Mouse (Mus musculus) cerebellum, adult 9-11 months (tissue): ENCODE measurements around the gene Dstyk.
A peak's percentile ranks its signal among the peaks of the same experiment; 100 is the strongest.
"Not testable (repeated sequence)": the region's sequence is repeated elsewhere in the genome, so short reads cannot be mapped to it uniquely, and the experiment has no call there.

Experiments
- DNase-seq: peaks from one replicate; pipeline ENCODE4 v3.0.0; 2022

Dstyk gene

DNA sequence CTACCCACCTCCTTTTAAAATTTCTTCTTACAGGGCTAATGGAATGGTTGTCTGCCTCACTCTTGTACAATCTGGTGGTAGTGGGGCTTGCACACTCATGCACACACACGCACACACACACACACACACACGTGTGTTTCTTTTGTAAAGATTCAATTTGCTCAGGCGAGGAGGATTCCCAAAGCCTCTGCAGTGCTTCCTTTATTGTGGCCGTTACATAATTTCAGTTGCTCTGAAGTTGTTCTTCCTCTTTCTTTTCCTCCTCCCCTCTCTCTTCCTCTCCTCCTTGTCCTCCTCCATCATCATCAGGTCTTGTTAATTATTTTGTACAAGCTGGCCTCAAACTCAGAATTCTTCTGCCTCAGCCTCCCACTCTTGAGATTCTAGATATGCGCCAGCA is 20.0 kb downstream of the Dstyk start:
- DNase-seq: no peak

DNA sequence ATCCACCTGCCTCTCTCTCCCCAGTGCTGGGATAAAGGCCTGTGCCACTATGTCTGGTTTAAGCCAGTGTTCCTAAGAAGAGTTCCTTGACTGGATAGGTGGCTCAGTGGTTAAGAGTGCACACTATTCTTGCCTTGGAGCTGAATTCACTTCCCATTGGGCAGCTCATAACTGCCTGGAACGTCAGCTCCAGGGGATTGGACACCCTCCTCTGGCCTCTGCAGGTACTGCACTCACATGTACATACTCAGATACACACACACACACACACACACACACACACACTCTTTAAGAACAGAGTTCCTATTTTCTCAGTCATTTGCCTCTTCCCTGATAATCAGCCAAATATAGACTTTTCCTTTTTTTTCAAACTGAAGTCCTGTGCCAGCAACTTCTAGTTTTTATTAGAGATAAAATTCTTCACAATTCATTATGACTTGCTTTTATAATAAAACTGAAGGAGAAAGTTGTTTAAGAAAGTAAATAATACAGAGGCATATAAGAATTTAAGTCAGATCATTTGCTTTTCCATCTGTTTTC is 23.6 kb downstream of the Dstyk start:
- DNase-seq: no peak

DNA sequence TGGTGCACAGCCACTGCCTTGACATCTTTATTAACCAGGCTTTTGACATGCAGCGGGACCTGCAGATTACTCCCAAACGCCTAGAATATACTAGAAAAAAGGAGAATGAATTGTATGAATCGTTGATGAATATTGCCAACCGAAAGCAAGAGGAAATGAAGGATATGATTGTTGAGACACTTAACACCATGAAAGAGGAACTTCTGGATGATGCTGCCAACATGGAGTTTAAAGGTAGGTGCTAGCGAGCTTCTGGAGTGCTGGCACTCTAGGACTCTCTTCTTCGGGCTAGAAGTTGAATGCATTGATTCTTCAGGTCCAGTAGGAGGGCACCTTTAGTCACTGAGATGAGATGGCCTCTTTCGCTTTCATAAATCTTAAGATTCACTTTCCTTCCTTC is 32.4 kb downstream of the Dstyk start:
- DNase-seq: no peak

DNA sequence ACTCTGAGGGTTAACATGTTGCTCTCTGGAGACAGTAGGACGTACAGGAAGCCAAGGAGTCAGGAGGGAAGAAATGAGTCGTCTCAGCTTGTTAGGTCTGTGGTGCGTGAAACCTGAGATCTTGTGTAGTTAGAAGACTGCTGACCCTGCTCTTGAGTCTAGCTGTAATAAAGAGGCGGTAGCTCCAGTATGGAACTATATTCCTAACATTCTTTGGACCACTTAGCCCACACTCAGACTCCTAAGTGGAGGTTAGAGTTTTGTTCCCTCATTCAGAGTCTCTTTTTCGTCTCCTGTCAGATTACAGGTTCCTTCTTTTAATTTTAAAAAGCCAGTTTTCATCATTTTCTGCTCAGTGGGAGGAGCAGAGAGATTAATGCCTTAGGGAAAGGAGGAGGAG is 47.3 kb downstream of the Dstyk start:
- no peak for DNase-seq

DNA sequence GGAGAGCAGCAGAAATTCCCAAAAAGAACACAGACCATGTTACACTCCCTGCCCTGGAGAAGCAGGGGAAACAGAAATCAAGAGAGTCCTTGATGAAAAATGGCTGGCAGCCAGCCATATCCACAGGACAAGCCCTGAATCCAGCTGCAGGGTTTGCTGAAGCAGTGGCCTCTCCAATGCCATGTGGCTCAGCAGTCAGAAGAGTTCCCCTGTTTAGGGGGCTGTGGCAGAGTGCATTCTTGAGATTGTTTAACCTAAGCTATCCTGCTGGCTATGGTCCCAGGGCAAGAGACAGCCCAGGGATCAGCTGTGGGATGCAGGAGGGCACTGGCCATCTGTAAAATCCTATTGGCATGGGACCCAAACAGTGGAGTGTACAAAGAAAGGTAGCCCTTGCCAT is 51.6 kb downstream of the Dstyk start:
- no peak for DNase-seq

DNA sequence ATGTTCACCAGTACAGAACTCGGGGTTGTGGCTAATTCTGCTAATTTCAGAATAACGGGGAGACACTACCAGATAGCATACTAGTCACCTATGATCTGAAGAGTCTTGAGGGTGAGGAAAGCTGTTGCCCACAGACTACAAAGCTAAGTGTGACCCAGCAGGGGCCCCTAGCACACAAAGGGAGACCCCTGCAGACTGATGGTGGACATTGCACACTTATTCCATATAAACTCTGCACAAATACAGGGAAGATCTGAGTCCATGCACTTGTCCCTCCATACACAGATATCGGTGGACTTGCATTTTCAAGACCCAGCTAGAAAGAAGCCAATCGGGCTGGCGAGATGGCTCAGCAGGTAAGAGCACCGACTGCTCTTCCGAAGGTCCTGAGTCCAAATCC is 52.2 kb downstream of the Dstyk start:
- DNase-seq: no peak

DNA sequence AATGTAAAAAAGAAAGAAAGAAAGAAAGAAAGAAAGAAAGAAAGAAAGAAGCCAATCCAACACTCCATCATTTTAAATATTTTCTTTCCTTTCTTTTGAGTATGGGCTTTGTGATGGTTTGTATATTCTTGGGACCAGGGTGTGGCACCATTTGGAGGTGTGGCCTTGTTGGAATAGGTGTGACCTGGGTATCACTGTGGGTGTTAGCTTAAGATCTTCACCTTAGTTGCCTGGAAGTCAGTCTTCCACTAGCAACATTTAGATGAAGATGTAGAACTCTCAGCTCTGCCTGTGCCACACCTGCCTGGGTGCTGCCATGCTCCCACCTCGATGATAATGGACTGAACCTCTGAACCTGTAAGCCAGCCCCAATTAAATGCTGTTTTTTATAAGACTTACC is 52.7 kb downstream of the Dstyk start:
- not testable (repeated sequence) for DNase-seq

DNA sequence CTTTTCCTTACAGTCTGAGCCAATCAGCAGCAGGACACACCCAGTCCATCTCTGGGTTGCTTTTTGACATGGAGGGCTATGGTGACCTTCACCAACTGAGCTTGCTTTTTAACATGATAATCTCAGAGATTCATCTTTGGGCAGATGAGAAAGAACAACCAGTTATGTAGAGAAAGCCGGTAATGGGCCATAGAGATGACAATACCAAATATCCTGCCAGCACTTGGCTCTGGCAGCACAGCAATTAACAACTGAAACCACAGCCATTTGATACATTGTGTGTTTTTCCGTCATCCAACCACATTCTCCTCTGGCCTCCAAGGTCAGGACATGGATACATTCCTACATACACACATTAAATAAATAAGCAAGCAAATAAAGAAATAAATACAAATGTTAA is 53.7 kb downstream of the Dstyk start:
- DNase-seq: no peak

DNA sequence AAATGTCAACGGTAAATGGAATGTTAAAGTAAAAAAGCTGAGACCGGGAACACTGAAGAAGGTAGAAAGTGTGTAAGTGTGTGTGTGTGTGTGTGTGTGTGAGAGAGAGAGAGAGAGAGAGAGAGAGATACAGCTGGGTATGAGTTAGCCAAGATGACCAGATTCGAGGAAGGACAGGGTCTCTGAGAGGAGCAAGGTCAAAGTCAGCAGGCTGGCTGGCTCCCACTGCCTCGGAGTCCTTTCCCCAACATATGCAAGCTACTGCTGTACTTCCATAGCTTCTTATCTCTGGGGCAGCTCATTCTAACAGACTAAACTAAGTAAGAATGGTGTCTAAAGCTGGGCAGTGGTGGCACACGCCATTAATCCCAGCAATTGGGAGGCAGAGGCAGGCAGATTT is 54.1 kb downstream of the Dstyk start:
- DNase-seq: no peak

DNA sequence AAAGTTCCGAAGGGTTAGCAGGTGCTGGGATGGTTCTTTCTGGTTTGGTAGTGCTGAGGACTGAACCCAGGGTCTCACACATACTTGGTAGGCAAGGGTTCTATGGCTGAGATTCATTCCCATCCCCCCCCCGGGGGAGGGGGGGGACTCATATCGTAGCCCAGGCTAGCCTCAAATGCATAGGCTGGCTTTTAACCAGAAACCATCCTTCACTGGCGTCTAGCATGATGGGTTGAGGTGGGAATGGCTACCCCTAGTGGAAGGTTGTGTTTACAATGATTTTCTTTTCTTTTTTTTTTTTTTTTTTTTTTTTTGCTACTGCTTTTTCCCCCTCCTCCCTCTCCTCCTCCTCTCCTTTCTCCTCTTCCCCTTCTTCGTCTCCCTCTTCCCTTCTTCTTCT is 55.2 kb downstream of the Dstyk start:
- DNase-seq: no peak

DNA sequence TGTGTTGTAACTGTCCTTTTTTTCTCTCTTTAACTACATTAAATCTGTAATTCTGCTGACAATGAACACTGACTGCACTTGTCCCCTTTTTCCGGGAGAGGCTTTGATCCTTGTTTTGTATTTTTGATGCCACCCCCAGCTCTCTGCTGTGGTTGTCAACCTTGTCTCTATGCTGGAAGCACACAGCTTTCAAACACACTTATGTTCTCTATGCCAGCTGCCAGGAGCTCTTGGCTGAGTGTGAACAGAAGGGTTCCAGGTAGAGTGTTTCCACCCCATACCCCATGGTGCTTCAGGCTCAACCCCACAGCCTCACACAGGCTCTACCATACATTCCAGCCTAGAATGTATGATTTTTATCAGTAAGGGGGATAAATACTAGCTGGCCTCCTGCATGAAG is 57.1 kb downstream of the Dstyk start:
- DNase-seq: no peak

DNA sequence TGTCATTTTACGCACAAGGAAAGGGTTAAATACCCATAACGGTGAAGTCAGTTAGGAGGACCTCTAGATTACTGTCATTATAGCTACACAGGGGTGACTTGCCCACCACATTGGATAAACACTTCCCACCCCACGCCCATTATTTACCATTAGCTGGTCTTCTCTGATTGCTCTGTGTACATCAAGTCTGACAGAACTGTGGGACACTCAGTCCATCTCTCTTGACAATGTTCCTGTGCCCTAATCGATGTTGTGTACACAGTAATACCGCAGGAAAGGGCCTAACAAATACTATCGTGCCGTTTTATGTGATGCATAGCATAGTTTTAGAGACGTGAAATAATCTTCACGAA is 59.2 kb downstream of the Dstyk start:
- no peak for DNase-seq

DNA sequence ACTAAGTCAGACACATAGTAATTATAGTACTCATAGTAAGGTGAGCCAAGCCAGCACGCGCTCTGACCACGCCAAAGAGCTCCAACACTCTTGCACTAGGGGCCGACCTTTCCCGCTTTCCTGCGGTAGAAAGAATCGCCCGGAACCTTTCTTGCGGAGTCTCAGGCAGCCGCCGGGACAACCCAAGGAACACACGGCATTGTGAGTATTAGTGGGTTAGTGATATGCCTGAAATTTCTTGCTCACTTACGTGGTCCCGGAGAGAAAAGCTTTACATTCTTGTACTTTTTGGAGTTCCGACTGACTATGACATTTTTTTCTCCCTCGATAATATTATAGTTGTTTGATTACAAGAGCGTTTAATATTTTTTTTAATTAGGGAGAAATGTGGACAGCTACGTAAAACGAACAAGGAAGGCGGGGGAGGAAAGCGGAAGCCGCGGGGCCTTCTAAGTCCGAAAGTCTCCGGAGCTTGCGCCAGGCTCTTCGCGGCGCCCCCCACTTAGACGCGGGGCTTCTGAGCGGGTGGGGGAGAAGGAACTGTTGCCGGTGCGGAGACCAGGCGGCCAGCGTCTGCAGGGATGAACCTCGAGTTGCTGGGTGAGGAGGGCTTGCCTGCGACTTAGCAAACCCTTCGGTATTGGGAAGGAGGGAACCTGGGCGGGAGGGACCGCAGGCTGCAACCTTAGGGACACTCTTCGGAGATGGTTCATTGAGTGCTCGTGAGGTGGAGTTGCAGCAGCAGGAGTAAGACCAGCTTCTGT is 59.8 kb downstream of the Dstyk start, which contains the start of gene Rbbp5:
Gene Rbbp5, plus strand, starts transcription at position 438 of the 764 bp plus-strand sequence.
- peak; percentile 86 for DNase-seq

DNA sequence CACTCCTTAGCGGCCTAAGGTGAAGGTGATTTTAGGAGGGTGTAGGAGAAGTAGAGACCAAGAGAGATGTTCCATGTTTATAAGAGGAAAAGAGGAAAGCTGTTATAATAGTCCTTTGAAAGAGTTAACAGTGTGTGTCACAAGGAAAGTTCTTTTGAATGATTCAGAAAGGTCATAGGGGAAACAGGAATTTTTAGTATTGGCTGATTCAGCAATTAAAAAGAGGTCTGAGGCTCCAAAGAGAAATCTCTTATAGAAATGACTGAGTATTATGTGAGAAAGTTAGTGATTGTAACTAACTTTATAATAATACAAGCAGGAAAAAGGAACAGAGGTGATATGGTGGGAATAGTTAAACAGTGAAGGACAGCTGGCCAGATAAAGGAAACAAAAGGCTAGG is 62.1 kb downstream of the Dstyk start:
- no peak for DNase-seq

DNA sequence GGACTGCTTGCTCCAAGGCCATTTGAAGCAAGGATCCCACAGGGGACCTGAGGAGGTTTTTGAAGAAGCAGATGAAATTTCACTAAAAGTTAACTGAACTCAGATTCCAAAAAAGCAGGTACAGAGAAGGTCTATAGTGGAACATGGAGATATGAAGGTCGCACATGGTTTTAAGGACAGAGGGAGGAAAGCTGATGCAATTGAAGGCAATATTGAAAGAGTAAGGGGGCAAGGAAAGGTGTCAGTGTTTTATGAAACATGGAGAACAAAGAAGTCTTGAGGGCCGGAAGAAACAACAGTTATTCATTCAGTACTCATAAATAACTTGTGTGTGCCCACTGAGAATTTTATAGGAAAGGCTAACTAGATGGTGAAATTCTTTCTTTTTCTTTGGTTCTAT is 64.3 kb downstream of the Dstyk start:
- no peak for DNase-seq

DNA sequence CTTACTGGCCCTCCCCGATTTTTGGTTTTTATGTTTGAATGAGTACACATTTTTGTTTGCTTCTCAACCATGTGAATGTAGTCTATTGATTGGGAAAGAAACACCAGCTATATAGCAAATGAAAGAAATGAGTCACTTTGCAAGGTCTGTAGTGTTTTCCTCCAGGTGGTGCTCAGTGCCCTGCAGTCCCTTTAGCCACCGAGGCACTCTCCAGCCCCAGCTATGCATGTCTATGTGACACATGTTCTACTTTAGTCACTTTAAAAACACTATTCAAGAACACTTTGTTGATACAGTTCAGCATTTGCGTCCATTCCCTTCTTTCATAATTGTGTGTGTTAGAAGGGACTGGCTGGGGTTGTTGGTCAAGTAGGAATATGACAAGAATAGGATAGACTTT is 65.9 kb downstream of the Dstyk start:
- DNase-seq: no peak

DNA sequence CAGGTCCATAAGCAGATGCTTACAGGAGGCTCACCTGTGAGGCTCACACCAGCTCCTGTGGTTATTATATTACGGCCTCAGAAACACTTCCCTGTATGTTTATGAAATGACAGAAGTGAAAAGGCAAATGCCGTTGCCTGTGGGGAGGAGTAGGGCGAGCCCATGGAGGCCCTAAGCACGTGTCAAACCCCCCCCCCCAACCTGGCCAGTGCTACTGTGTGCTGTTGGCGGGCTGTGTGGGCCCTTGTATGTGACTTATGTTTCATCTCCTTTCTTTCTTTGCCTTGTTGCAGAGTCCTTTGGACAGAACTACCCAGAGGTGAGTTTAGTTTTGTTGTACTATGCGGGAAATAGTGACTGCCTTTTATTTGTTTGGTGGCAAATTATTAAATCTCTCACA is 66.4 kb downstream of the Dstyk start:
- no peak for DNase-seq

DNA sequence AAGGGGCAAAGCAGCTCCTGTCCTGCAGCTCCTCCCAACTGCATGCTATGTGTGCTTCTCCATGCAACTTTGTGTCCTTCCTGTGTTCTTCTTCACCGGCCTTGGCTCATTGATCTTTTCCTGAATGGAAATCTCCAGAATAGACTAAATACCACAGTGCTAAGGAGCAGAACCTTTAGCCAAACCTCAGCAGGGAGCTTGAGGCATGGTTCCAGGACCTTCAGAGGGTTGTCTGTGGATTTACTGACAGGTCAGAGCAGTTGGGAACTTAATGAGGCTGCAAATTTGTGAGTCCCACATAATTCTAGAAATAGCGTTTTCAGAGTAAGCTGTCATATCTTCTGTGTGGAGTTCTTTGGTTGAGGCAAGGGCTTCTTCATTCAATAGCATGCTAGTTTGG is 83.2 kb downstream of the Dstyk start:
- peak; percentile 41 for DNase-seq

DNA sequence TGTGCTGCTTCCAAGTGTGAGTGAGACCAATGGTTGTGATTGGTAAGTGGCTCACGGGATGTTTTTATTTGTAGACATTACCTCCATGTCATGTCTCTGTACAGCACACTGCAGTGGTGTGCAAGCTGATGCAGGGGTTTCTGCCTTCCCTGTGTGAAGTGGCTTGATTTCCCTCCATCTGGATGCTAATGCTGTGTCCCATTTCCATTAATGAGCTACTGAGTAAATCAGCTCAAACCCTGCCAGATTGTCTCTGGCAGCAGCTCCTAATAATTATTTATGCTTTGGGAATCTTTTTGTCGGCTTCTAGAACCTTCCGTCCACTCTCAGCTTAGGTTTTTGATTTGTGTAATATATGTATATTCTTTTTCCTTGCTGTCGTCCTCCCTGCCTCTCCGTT is 87.8 kb downstream of the Dstyk start:
- DNase-seq: no peak

DNA sequence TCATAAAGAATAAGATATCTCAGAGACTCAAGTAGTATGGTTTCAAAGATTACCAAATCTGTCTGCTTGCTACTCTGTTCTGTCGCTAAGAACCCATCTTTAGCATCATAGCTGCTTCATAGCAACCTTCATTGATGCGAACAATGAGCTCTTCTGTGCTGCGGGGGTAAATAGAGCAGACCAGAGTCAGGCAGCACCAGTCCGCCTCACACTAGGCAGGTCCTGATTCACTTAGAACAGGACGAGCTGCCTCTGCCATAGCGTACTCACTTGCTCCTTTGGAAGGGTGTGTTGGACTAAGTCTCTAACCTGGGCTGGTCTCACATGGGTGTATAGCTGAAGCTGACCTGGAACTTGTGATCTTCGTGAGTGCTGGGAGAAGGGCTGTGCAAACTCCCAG is 88.7 kb downstream of the Dstyk start, which contains the start of gene Tmem81:
Gene Tmem81, plus strand, starts transcription at position 173 of the 400 bp plus-strand sequence.
- DNase-seq: no peak

DNA sequence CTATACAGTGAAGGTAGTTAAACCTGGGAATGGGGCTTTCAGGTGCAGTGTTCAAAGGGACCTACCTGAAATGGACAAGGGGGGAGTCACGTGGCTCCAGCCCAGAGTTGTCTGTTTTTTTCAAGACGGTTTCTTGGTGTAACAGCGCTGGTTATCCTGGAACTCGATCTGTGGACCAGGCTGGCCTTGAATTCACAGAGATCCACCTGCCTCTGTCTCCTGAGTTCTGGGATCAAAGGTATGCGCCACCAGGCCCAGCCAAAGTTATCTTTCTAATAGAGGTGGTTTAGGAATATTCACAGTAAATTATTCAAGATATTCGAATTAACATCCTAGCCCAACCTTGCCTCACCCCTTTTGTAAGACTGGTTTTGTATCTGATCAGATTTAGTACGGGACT is 89.3 kb downstream of the Dstyk start:
- no peak for DNase-seq

DNA sequence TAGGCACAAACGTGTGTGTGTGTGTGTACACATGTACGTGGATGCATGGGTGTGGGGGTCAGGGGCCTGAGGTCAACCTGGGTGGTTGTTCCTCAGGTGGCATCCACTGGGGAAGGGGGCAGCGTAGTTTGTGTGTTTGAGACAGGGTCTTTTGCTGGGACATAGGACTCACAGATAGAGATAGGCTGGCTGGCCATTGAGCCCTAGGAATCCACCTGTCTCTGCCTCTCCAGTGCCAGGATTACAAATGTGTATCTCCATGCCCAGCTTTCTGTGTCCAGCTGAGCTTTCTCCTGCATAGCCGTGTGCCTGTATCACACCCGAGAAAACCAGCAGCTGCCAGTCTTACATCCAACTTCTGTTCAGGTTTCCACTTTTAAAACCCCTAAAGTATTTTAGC is 92.4 kb downstream of the Dstyk start:
- DNase-seq: peak; percentile 31

DNA sequence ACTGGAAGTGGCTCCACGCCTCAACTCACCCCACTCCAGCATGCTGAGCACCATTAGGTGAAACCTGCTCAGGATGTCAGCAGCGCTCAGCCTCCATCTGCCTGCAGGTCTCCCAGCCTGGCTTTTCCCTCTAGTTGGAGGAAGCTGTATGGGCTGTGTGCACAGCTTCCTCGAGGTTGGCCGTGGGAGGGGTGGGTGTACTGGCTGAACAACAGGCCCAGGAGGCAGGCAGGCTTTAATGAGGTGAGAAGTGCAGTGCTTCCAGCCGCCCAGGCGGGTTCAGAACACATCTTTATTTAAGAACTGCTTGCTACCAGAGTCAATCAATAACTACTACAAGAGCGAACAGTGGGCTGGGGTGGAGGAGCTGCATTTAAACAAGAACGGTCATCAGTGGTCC is 94.2 kb downstream of the Dstyk start:
- DNase-seq: peak; percentile 52

DNA sequence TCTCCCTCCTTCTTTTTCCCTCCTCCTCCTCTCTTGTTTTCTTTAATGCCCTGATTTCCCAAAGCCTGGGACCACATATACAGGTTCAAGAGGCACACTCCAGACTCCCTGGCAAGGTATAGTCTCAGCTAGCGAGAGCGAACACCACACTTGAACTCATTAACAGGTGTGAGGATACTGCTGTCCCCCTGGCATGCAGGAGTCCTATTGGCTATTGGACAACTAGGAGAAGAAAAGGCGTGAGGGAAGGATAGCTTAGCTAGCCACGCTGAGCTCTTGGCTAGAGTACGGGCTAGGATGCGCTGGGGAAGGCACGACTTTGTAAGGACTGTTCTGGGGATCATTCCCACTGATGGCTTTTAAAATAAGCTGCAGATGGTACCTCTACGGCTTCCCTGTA is 94.8 kb downstream of the Dstyk start:
- peak; percentile 47 for DNase-seq

DNA sequence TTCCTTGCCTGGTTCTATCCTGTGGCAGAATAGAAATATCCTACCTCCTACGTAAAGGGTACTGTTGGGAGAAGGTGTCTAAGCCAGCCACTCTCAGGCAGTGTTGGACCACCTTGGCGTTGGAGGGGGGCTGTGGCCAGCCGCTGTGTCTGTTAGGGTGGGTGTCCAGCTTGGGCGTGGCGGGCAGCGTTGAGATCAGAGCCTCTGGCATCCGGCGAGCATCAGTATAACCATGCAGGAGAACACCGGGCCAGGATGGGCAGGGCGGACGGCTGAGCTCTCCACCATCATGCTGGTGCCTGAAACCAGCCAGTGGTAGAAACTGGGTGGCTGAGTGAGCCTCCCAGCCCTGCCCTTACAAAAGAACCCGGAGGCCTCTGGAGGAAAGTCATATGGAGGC is 98.0 kb downstream of the Dstyk start:
- DNase-seq: peak; percentile 26
